Mouse (Mus musculus): ENCODE data around the gene Rnase2b. TPM values are rescaled to one million over a fixed set of nuclear protein-coding genes. Genes with fewer than 3 reads are reported as not detected.

Gene Rnase2b
- total RNA-seq, 2 experiments from 2014 or later = not detected

Other genes with a start within 250 kb of the Rnase2b start
- gene Osgep, start 237.4 kb upstream of the Rnase2b start, total RNA-seq (2021) = 10 to 100 TPM; 75.7 to 79.2 TPM
- gene Apex1, start 237.3 kb upstream of the Rnase2b start, total RNA-seq (2021) = 10 to 100 TPM; 27.7 to 28.1 TPM
- 10 to 100 TPM; 24.5 to 27.2 TPM for gene Pip4p1, start 231.4 kb upstream of the Rnase2b start, total RNA-seq (2021)
- gene Pnp, start 231.2 kb upstream of the Rnase2b start, total RNA-seq (2021) = 10 to 100 TPM; 12.7 to 14.8 TPM
- 10 to 100 TPM; 10.1 to 10.6 TPM for gene Gm49342, start 217.7 kb upstream of the Rnase2b start, total RNA-seq (2021)
- gene Pnp2, start 206.3 kb upstream of the Rnase2b start, total RNA-seq (2021) = under 1 TPM; 0.22 to 0.65 TPM
- gene Rnase10, start 154.5 kb upstream of the Rnase2b start, total RNA-seq (2021) = under 1 TPM; 0.22 to 0.25 TPM
- gene Rnase9, start 120.4 kb upstream of the Rnase2b start, total RNA-seq (2021) = not detected
- not detected for gene Rnase11, start 112.1 kb upstream of the Rnase2b start, total RNA-seq (2021)
- gene Rnase12, start 104.6 kb upstream of the Rnase2b start, total RNA-seq (2021) = not detected
- not detected for gene Olfr750, start 87.8 kb upstream of the Rnase2b start, total RNA-seq (2021)
- gene Rnase4, start 71.2 kb upstream of the Rnase2b start, total RNA-seq (2021) = 10 to 100 TPM; 58.7 to 61.0 TPM
- 1 to 10 TPM; 7.7 to 9.5 TPM for gene Ang, start 71.1 kb upstream of the Rnase2b start, total RNA-seq (2021)
- not detected for gene Eddm3b, start 47.8 kb upstream of the Rnase2b start, total RNA-seq (2021)
- under 1 TPM; 0.28 to 0.87 TPM for gene Rnase6, start 38.4 kb upstream of the Rnase2b start, total RNA-seq (2021)
- gene Rnase1, start 15.5 kb upstream of the Rnase2b start, total RNA-seq (2021) = 1 to 10 TPM in 1 of 2 experiments, under 1 TPM in 1; 0.80 to 1.1 TPM
- not detected for gene Ang2, start 36.9 kb downstream of the Rnase2b start, total RNA-seq (2021)
- not detected for gene Ear14, start 41.1 kb downstream of the Rnase2b start, total RNA-seq (2021)
- 1 to 10 TPM in 1 of 2 experiments, under 1 TPM in 1; 0.81 to 1.4 TPM for gene Rnase2a, start 93.9 kb downstream of the Rnase2b start, total RNA-seq (2021)
- not detected for gene Gm7247, start 199.5 kb downstream of the Rnase2b start, total RNA-seq (2021)
- not detected for gene Vmn2r88, start 248.6 kb downstream of the Rnase2b start, total RNA-seq (2021)